Mouse (Mus musculus): ENCODE results near the gene Tmbim1. TPM values are rescaled to one million over a fixed set of nuclear protein-coding genes. Genes with fewer than 3 reads are reported as not detected.

Tmbim1 gene
- total and polyA plus RNA-seq, 3 experiments: 26.6 to 35.1 (median 32.4) TPM

- dilution Hi-C loops (cut with MboI; ENCODE audit: extremely low pct_ligation_motif_present, extremely low pct_unique_long_range_greater_than_20kb, low sequenced_read_pairs): no loop called here
- no peak overlapping the region for H3K27ac ChIP-seq (ENCODE audit: insufficient read depth, low read depth)
Measured at GRCm38 (mm10) chr1:74309767-74310166, 4.3 kb upstream of the Tmbim1 start.

GRCm38 (mm10) chr1:74308001-74308964 lies 2.9 kb upstream of the Tmbim1 start:
- Histone ChIP-seq H3K36me3 (replicated peaks in 1 of 2; ENCODE audit: control insufficient read depth in 1 of 2, insufficient read depth in 1 of 2, low read length in 1 of 2) (no peaks in the 10 kb centered on the region), H3K27me3 (replicated peaks) (no peaks in the 10 kb centered on the region), H3K79me2 (replicated peaks; ENCODE audit: control insufficient read depth, extremely low read depth, insufficient read depth, poor library complexity, severe bottlenecking) (no peaks in the 10 kb centered on the region), H3K4me1 (ENCODE audit: control insufficient read depth in 1 of 2, insufficient read depth in 2 of 2) (peaks cover 11 to 53% of the 10 kb centered on the region in 2 experiments), H3K9ac (ENCODE audit: insufficient read depth, low read depth) (no peak overlapping the region), H3K27ac (ENCODE audit: insufficient read depth, low read depth) (no peak overlapping the region), H3K9me3 (replicated peaks; ENCODE audit: low read length) (peaks cover 2% of the 10 kb centered on the region), H3K4me2 (ENCODE audit: insufficient read depth, low read depth, poor library complexity, severe bottlenecking) (no peak overlapping the region), H3K4me3 (replicated peaks in 1 of 3; ENCODE audit: low read depth in 2 of 3, low read length in 2 of 3, poor library complexity in 1 of 3) (no peak overlapping the region)
- dilution Hi-C loops (cut with MboI; ENCODE audit: extremely low pct_ligation_motif_present, extremely low pct_unique_long_range_greater_than_20kb, low sequenced_read_pairs): no loop called here
- TF ChIP-seq MAZ (IDR thresholded peaks at IDR 0.05; ENCODE audit: low read depth, low read length): no peak
- no peak for TF ChIP-seq E2F4 (IDR thresholded peaks at IDR 0.05; ENCODE audit: insufficient replicate concordance, low read depth, low read length)
- no peak for TF ChIP-seq TCF12 (IDR thresholded peaks at IDR 0.05; ENCODE audit: low read depth, low read length)
- TF ChIP-seq HCFC1 (IDR thresholded peaks at IDR 0.05; ENCODE audit: low read depth, low read length): no peak
- no peak for TF ChIP-seq NELFE (IDR thresholded peaks at IDR 0.05; ENCODE audit: low read depth, low read length)
- no peak for TF ChIP-seq MEF2A (IDR thresholded peaks at IDR 0.05; ENCODE audit: borderline replicate concordance, low read depth, low read length)
- no peak for TF ChIP-seq ZKSCAN1 (IDR thresholded peaks at IDR 0.05; ENCODE audit: borderline replicate concordance, low read depth, low read length)
- no peak for TF ChIP-seq ZMIZ1 (IDR thresholded peaks at IDR 0.05; ENCODE audit: low read depth, low read length)
- no peak for TF ChIP-seq EP300 (IDR thresholded peaks at IDR 0.05; ENCODE audit: low read length)
- TF ChIP-seq GABPA (IDR thresholded peaks at IDR 0.05; ENCODE audit: insufficient replicate concordance, low read depth, low read length): no peak
- no peak for TF ChIP-seq USF1 (IDR thresholded peaks at IDR 0.05; ENCODE audit: low read depth, low read length)
- in situ Hi-C loops (cut with MboI; ENCODE audit: low pct_ligation_motif_present, low pct_unique_long_range_greater_than_20kb, low sequenced_read_pairs): loop anchor here (5.0 kb wide), 1 partner anchor 54 kb away; the partner anchor contains the start of gene Catip
- no peak for DNase-seq (ENCODE audit: extremely low read depth)

More at GRCm38 (mm10) chr1:74309767-74310166, 4.3 kb upstream of the Tmbim1 start:
- no peaks in the 10 kb centered on the region; the same call in 1 of the 2 replicates for H3K79me2 ChIP-seq (replicated peaks; ENCODE audit: control insufficient read depth, extremely low read depth, insufficient read depth, poor library complexity, severe bottlenecking)
- no peak overlapping the region for H3K4me2 ChIP-seq (ENCODE audit: insufficient read depth, low read depth, poor library complexity, severe bottlenecking)
- H3K4me1 ChIP-seq (ENCODE audit: control insufficient read depth in 1 of 2, insufficient read depth in 2 of 2): peaks cover 11 to 58% of the 10 kb centered on the region in 2 experiments
- H3K4me3 ChIP-seq (replicated peaks in 1 of 3; ENCODE audit: low read depth in 2 of 3, low read length in 2 of 3, poor library complexity in 1 of 3): no peak overlapping the region
- TF ChIP-seq NELFE (IDR thresholded peaks at IDR 0.05; ENCODE audit: low read depth, low read length) (no peak), HCFC1 (IDR thresholded peaks at IDR 0.05; ENCODE audit: low read depth, low read length) (no peak), MAFK (IDR thresholded peaks at IDR 0.05; ENCODE audit: insufficient replicate concordance, low read length) (no peak), IRF4 (IDR thresholded peaks at IDR 0.05; ENCODE audit: low read depth, low read length) (no peak), SIN3A (IDR thresholded peaks at IDR 0.05; ENCODE audit: low read length) (no peak), TBP (conservative IDR thresholded peaks at IDR 0.05; ENCODE audit: low read depth, low read length) (no peak), CTCF (conservative IDR thresholded peaks at IDR 0.05 in 1 of 2, IDR thresholded peaks at IDR 0.05 in 1 of 2; ENCODE audit: low read depth in 2 of 2, low read length in 2 of 2) (no peak), MAZ (IDR thresholded peaks at IDR 0.05; ENCODE audit: low read depth, low read length) (no peak)
- no peaks in the 10 kb centered on the region for H3K27me3 ChIP-seq (replicated peaks)
- peaks cover 2% of the 10 kb centered on the region for H3K9me3 ChIP-seq (replicated peaks; ENCODE audit: low read length)
- no peak overlapping the region for H3K9ac ChIP-seq (ENCODE audit: insufficient read depth, low read depth)
- H3K36me3 ChIP-seq (replicated peaks in 1 of 2; ENCODE audit: control insufficient read depth in 1 of 2, insufficient read depth in 1 of 2, low read length in 1 of 2): no peaks in the 10 kb centered on the region
- DNase-seq (ENCODE audit: extremely low read depth): no peak
- in situ Hi-C loops (cut with MboI; ENCODE audit: low pct_ligation_motif_present, low pct_unique_long_range_greater_than_20kb, low sequenced_read_pairs): loop anchor here (5.0 kb wide), 2 partner anchors 53 to 83 kb away; partner anchors contain the start of genes Catip and Ctdsp1
